Mouse (Mus musculus) midbrain, embryonic 16.5 days (tissue): ENCODE results near the gene Myom1. TPM values are rescaled to one million over a fixed set of nuclear protein-coding genes. Genes with fewer than 3 reads are reported as not detected.

Source experiments
- ATAC-seq: fragments of 200-750 bp; cut with Nextera tagmentation; 2 replicates; pipeline ENCODE4 v1.8.0; 2017; ENCODE audit warnings: moderate TSS enrichment
- H3K27ac ChIP-seq: fragments of 300-500 bp; sonication (generic); 2 replicates; pipeline ENCODE4 v1.5.1; 2014; ENCODE audit warnings: mild to moderate bottlenecking, low read length, mixed read lengths
- H3K27me3 ChIP-seq: fragments of 300-500 bp; sonication (generic); 2 replicates; pipeline ENCODE4 v1.6.1; 2014; ENCODE audit warnings: low read depth, low read length, mixed read lengths; ENCODE audit not compliant: control insufficient read depth, insufficient read depth
- H3K36me3 ChIP-seq: fragments of 300-500 bp; sonication (generic); 2 replicates; pipeline ENCODE4 v1.6.1; 2014; ENCODE audit warnings: mild to moderate bottlenecking, low read length, moderate library complexity, mixed read lengths; ENCODE audit not compliant: control insufficient read depth, insufficient read depth
- H3K4me1 ChIP-seq: fragments of 300-500 bp; sonication (generic); 2 replicates; pipeline ENCODE4 v1.6.1; 2014; ENCODE audit warnings: mild to moderate bottlenecking, low read length, mixed read lengths; ENCODE audit not compliant: control insufficient read depth, insufficient read depth
- H3K4me2 ChIP-seq: fragments of 300-500 bp; sonication (generic); 2 replicates; pipeline ENCODE4 v1.6.1; 2014; ENCODE audit warnings: mild to moderate bottlenecking, low read length, mixed read lengths
- H3K4me3 ChIP-seq: fragments of 300-500 bp; sonication (generic); 2 replicates; pipeline ENCODE4 v1.5.1; 2014; ENCODE audit warnings: low read depth, mild to moderate bottlenecking, low read length, moderate library complexity, mixed read lengths
- H3K9ac ChIP-seq: fragments of 300-500 bp; sonication (generic); 2 replicates; pipeline ENCODE4 v1.6.1; 2014; ENCODE audit warnings: low read depth, low read length, mixed read lengths
- H3K9me3 ChIP-seq: fragments of 300-500 bp; sonication (generic); replicated peaks from 2 replicates; pipeline ENCODE4 v1.6.1; 2014; ENCODE audit warnings: mild to moderate bottlenecking, low read length, mixed read lengths; ENCODE audit not compliant: control insufficient read depth, poor library complexity, severe bottlenecking
- WGBS: fragments of 180-500 bp; shearing (Covaris S2); extraction: QIAGEN DNeasy Blood & Tissue Kit; methylation state at CpG from one replicate; pipeline ENCODE4 v1.1.7; 2014; 5-methylcytosine and 5-hydroxymethylcytosine counted together
- polyA plus RNA-seq: library from polyadenylated mRNA; unstranded; fragments of >200 nt; fragmentation: Nextera tagmentation; extraction: Ambion mirVana; gene quantifications from 2 replicates; pipeline ENCODE4 v1.2.1, GENCODE M21; 2015

Myom1 gene
- polyA plus RNA-seq, 1 experiment from 2014 or later: 1.4 TPM

GRCm38 (mm10) chr17:70998400-70998975 lies 3.9 kb upstream of the Myom1 start:
- WGBS: 84% methylated on average over 9 of the region's 9 CpGs

GRCm38 (mm10) chr17:70999187-70999586 lies 3.2 kb upstream of the Myom1 start:
- Histone ChIP-seq H3K36me3 (no peaks in the 10 kb centered on the region; the same call in 1 of the 2 replicates), H3K9ac (no peak overlapping the region), H3K27me3 (no peaks in the 10 kb centered on the region), H3K4me1 (peaks cover 8% of the 10 kb centered on the region), H3K27ac (no peak overlapping the region), H3K9me3 (no peaks in the 10 kb centered on the region), H3K4me2 (no peak overlapping the region), H3K4me3 (no peak overlapping the region)
- 78% methylated on average over 5 of the region's 5 CpGs for WGBS
- no peak for ATAC-seq

More at GRCm38 (mm10) chr17:70998400-70998975, 3.9 kb upstream of the Myom1 start:
- Histone ChIP-seq H3K4me1 (peaks cover 8% of the 10 kb centered on the region), H3K36me3 (no peaks in the 10 kb centered on the region; the same call in 1 of the 2 replicates), H3K4me2 (no peak overlapping the region), H3K4me3 (no peak overlapping the region), H3K27me3 (no peaks in the 10 kb centered on the region), H3K27ac (no peak overlapping the region), H3K9me3 (no peaks in the 10 kb centered on the region), H3K9ac (no peak overlapping the region)
- ATAC-seq: no peak

DNA sequence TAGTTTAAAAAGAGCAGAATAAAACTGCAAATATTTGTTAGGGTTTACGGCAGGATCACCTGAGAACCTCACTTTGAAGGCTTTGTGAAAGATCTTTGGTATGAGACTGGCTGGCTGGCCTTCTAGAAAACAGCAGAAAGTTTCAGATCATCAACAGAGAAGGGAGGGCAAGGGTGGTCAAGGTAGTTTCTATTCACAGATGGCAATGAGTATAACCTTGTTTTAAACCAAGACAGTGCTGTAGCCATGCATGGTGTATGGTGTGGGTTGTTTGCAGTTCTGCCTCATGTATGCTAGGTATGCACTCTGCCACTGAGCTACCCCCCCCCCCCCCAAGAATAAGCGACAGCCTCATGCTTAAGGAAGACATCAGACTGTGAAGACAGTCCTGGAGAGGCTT lies 2.2 kb upstream of the Myom1 start:
- 72% methylated on average over 2 of the region's 2 CpGs for WGBS
- H3K4me2 ChIP-seq: no peak overlapping the region
- no peak overlapping the region for H3K4me3 ChIP-seq

GRCm38 (mm10) chr17:71001067-71001466 lies 1.4 kb upstream of the Myom1 start:
- Histone ChIP-seq H3K9me3 (no peaks in the 10 kb centered on the region), H3K36me3 (no peaks in the 10 kb centered on the region), H3K4me2 (peak overlapping the region; percentile 86), H3K4me3 (peak overlapping the region; percentile 90), H3K27ac (no peak overlapping the region), H3K4me1 (peaks cover 8% of the 10 kb centered on the region), H3K27me3 (no peaks in the 10 kb centered on the region), H3K9ac (no peak overlapping the region; the same call in 1 of the 2 replicates)
- ATAC-seq: no peak
- WGBS: 13% methylated on average over 6 of the region's 6 CpGs

More for the DNA sequence above, 2.2 kb upstream of the Myom1 start:
- H3K4me1 ChIP-seq: peaks cover 8% of the 10 kb centered on the region
- ATAC-seq: no peak
- H3K36me3 ChIP-seq: no peaks in the 10 kb centered on the region; the same call in 1 of the 2 replicates
- no peaks in the 10 kb centered on the region for H3K9me3 ChIP-seq
- no peak overlapping the region for H3K9ac ChIP-seq
- H3K27ac ChIP-seq: no peak overlapping the region
- H3K27me3 ChIP-seq: no peaks in the 10 kb centered on the region

- Histone ChIP-seq H3K4me3 (peak overlapping the region; percentile 90), H3K9me3 (no peaks in the 10 kb centered on the region), H3K27ac (peak overlapping the region; percentile 91), H3K4me1 (peaks cover 8% of the 10 kb centered on the region), H3K4me2 (peak overlapping the region; percentile 86), H3K27me3 (no peaks in the 10 kb centered on the region), H3K9ac (peak overlapping the region; percentile 73), H3K36me3 (no peaks in the 10 kb centered on the region)
- ATAC-seq: peak; percentile 23
- under 1% methylated on average over 25 of the region's 43 CpGs for WGBS
Measured at GRCm38 (mm10) chr17:71001699-71002080, 743 bp upstream of the Myom1 start.

DNA sequence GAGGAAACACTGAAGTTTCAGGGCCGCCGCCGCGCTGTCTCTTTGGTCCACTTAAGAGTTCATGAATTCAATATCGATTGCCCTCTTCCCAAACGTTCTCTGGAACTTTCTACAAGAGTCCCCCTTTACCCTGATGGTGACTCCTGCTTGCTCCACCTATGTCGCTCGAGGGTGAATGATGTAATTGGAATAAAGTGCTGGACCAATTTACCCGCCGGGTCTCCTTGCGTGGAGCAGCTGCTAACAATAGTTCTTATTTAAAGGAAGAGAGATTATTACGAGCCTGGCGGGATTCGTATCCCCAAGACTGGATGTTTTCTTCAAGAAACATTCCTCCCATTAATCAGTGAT lies 286 bp downstream of the Myom1 start, which contains the start of gene Myl12a:
Myl12a (minus strand) TSS at position 135 of the 351 bp plus-strand sequence.
- peak; percentile 64; the same call in 1 of the 2 replicates for ATAC-seq

DNA sequence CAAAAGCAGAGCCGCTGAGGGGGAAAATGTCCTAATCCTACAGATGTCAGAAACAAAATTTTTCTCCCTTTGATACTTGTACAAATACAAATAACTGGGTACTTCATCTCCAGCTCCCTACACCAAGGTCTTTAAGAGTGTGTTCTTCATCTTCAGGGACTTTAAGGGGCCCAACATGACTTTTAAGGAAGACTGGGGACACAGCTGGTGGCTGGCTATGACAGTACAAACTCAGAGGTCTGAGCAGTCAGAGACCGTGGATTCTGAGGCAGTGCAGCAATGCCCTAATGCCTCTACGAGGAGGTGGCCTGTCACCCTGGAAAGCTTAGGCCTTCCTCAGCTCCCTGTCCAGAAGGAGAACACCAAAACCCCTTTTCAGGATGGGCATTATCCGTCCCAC lies 679 bp downstream of the Myom1 start:
- Histone ChIP-seq H3K4me3 (peak overlapping the region; percentile 90; the same call in 1 of the 2 replicates), H3K27ac (peak overlapping the region; percentile 91), H3K4me1 (peaks cover 8% of the 10 kb centered on the region), H3K27me3 (no peaks in the 10 kb centered on the region), H3K36me3 (no peaks in the 10 kb centered on the region), H3K9ac (0 out of 2 replicates have a peak overlapping the region, but pooled peaks have one; percentile 73), H3K9me3 (no peaks in the 10 kb centered on the region), H3K4me2 (peak overlapping the region; percentile 86)
- no peak for ATAC-seq
- WGBS: 68% methylated on average over 4 of the region's 4 CpGs

More for the DNA sequence above, 286 bp downstream of the Myom1 start, which contains the start of gene Myl12a:
- Histone ChIP-seq H3K27ac (peak within 1 kb of the TSS; percentile 91), H3K9me3 (no peaks in the 10 kb centered on the region), H3K36me3 (no peaks in the 10 kb centered on the region), H3K27me3 (no peaks in the 10 kb centered on the region), H3K9ac (peak within 1 kb of the TSS; percentile 73), H3K4me1 (peaks cover 8% of the 10 kb centered on the region), H3K4me3 (peak within 1 kb of the TSS; percentile 90), H3K4me2 (peak within 1 kb of the TSS; percentile 86)
- 6% methylated on average over 14 of the region's 14 CpGs for WGBS

DNA sequence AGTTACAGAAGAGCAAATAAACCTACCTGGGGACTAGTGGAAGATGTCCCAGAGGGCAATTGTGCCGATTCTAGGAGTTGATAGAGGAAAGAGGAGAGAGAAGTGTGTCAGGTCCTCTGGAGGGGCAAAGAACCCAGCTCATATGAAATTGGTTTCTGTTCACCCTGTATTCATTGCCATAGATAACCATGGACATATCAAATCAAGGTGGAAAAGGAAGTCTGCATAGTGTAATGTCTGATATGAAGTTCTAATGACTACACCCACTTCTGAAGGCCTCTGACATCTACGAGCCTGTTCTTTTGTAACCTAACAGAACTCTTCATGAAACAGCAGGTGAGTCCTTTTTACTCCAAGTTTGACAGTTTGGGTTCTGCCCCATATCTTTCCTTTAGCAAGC lies 1.3 kb downstream of the Myom1 start:
- WGBS: 90% methylated on average over 2 of the region's 2 CpGs
- H3K9me3 ChIP-seq: no peaks in the 10 kb centered on the region
- no peak overlapping the region for H3K27ac ChIP-seq
- H3K4me1 ChIP-seq: peaks cover 8% of the 10 kb centered on the region
- no peaks in the 10 kb centered on the region for H3K27me3 ChIP-seq
- no peak overlapping the region for H3K9ac ChIP-seq
- no peaks in the 10 kb centered on the region for H3K36me3 ChIP-seq
- no peak overlapping the region for H3K4me3 ChIP-seq
- ATAC-seq: no peak
- H3K4me2 ChIP-seq: no peak overlapping the region

- no peak for ATAC-seq
- H3K9ac ChIP-seq: no peak overlapping the region
- H3K4me1 ChIP-seq: peaks cover 8% of the 10 kb centered on the region
- WGBS: 94% methylated on average over 10 of the region's 10 CpGs
- H3K4me2 ChIP-seq: no peak overlapping the region
- H3K27me3 ChIP-seq: no peaks in the 10 kb centered on the region
- H3K4me3 ChIP-seq: no peak overlapping the region
- H3K27ac ChIP-seq: no peak overlapping the region
- H3K36me3 ChIP-seq: no peaks in the 10 kb centered on the region
- H3K9me3 ChIP-seq: no peaks in the 10 kb centered on the region
Measured at GRCm38 (mm10) chr17:71004186-71004960, 1.9 kb downstream of the Myom1 start.
